In the genomic region with DNA sequence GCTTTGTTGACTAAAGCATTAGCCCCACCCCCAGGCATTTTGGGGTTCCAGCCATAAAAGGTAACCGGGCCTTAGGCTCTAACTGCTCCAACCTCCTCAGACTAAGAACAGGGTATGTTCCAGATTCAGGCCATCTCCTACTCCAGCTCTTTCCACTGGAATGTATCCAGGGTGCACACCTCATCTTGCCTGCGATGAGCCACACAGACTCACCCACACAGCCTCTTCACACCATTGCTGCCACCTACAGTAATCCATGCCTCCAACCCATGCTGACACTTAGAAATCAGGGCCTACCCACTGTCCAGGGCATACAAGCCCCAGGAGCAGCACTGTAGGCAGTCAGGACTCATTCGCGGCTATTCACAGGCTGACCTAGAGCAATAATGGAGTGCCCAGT, we compare ENCODE assay signal across 19 mouse cellular contexts. TPM values are rescaled to one million over a fixed set of nuclear protein-coding genes. Genes with fewer than 3 reads are reported as not detected.
DNase-seq lines count a peak whose midpoint lies in the region; ATAC-seq and TF ChIP-seq lines count a peak whose summit lies in the region.
"Had no signal": no experiment of that assay in that cellular context is flagged by ENCODE, and none has a peak within 500 bp of the region (broad histone marks: within the 10 kb centered on the region; RNA-seq: fewer than 3 reads in every experiment).

No protein-coding gene starts in this region.

- TF ChIP-seq POLR2A in cortical plate, adult 2 months (IDR thresholded peaks at IDR 0.05; ENCODE audit: extremely low read depth, insufficient read depth, low read length) = no peak

- H3K9ac ChIP-seq in hindbrain, embryonic 15.5 days = peak overlapping the region; percentile 18; the same call in 1 of the 2 replicates
- H3K9ac ChIP-seq in midbrain, postnatal 0 days (replicated peaks; ENCODE audit: low read length, poor library complexity, severe bottlenecking) = peak overlapping the region; percentile 42; the same call in 1 of the 2 replicates
- H3K9ac ChIP-seq: lung, embryonic 15.5 days had no signal

- H3K4me2 ChIP-seq in hindbrain, embryonic 15.5 days = peak overlapping the region; percentile 55
- H3K4me2 ChIP-seq in midbrain, postnatal 0 days (ENCODE audit: low read depth, low read length, poor library complexity, severe bottlenecking) = peak overlapping the region; percentile 51
- H3K4me2 ChIP-seq: heart, embryonic 11.5 days; lung, embryonic 15.5 days had no signal

- H3K27ac ChIP-seq in cortical plate, adult 2 months (ENCODE audit: insufficient read depth, low read length) = peak overlapping the region; percentile 68
- peak overlapping the region; percentile 57 for H3K27ac ChIP-seq in hindbrain, embryonic 15.5 days (replicated peaks)
- peak overlapping the region; percentile 68 for H3K27ac ChIP-seq in midbrain, postnatal 0 days (ENCODE audit: low read depth, low read length)
- H3K27ac ChIP-seq: gastrocnemius, adult 2 months; lung, embryonic 15.5 days had no signal

- H3K36me3 ChIP-seq in hindbrain, embryonic 15.5 days = peaks cover 16% of the 10 kb centered on the region
- peaks cover 14% of the 10 kb centered on the region for H3K36me3 ChIP-seq in midbrain, postnatal 0 days (ENCODE audit: insufficient read depth, low read length)

- peaks cover 42% of the 10 kb centered on the region for H3K27me3 ChIP-seq in hindbrain, embryonic 15.5 days
- H3K27me3 ChIP-seq in midbrain, postnatal 0 days (ENCODE audit: insufficient read depth, low read length) = peaks cover 32% of the 10 kb centered on the region

- TF ChIP-seq CTCF in cortical plate, adult 2 months (IDR thresholded peaks at IDR 0.05; ENCODE audit: extremely low read depth, insufficient read depth, low read length) = no peak
- TF ChIP-seq CTCF in midbrain, postnatal 0 days (IDR thresholded peaks at IDR 0.05) = peak; percentile 17

- 56% methylated on average over 4 of the region's 4 CpGs for WGBS in hindbrain, embryonic 15.5 days
- WGBS in midbrain, postnatal 0 days = 50% methylated on average over 4 of the region's 4 CpGs

- H3K9me3 ChIP-seq in hindbrain, embryonic 15.5 days = no peaks in the 10 kb centered on the region
- no peaks in the 10 kb centered on the region for H3K9me3 ChIP-seq in midbrain, postnatal 0 days (ENCODE audit: low read length)
- H3K9me3 ChIP-seq: lung, embryonic 15.5 days had no signal

- peaks cover 2% of the 10 kb centered on the region; the same call in 1 of the 2 replicates for H3K4me1 ChIP-seq in cortical plate, adult 2 months (ENCODE audit: control insufficient read depth, insufficient read depth, low read length)
- peaks cover 41% of the 10 kb centered on the region for H3K4me1 ChIP-seq in hindbrain, embryonic 15.5 days (replicated peaks)
- H3K4me1 ChIP-seq in midbrain, postnatal 0 days (ENCODE audit: insufficient read depth, low read length) = peaks cover 9% of the 10 kb centered on the region; the same call in 1 of the 2 replicates

- peak overlapping the region; percentile 24 for H3K4me3 ChIP-seq in cortical plate, adult 2 months (ENCODE audit: insufficient read depth, low read length)
- H3K4me3 ChIP-seq in hindbrain, embryonic 15.5 days = peak overlapping the region; percentile 31
- H3K4me3 ChIP-seq in midbrain, postnatal 0 days (ENCODE audit: low read depth, low read length) = peak overlapping the region; percentile 29
- H3K4me3 ChIP-seq: gastrocnemius, adult 2 months; lung, embryonic 15.5 days had no signal

- DNase-seq in cerebellum, adult 9-11 months = peak; percentile 15
- DNase-seq in cerebellum, postnatal 25 days = no peak
- no peak for DNase-seq in midbrain, postnatal 0 days (ENCODE audit: low spot score)
- no peak for DNase-seq in heart, postnatal 4 days
- no peak for DNase-seq in adrenal gland, postnatal 36 days
- DNase-seq: cerebellum, adult 2 months; gastrocnemius, adult 2 months; right cerebral cortex, postnatal 4 days had no signal

- ATAC-seq in hindbrain, embryonic 15.5 days (ENCODE audit: low FRiP score, low read depth) = peak; percentile 2; the same call in 1 of the 2 replicates
- 0 out of 2 replicates have a peak, but pooled peaks have one; percentile 13 for ATAC-seq in midbrain, postnatal 0 days (ENCODE audit: low FRiP score)
- ATAC-seq in megakaryocyte-erythroid progenitor cell, adult 5-6 weeks (replicated peaks; ENCODE audit: low FRiP score, low TSS enrichment, poor library complexity, severe bottlenecking) = no peak
- ATAC-seq: Patski had no signal

RNA-seq across cellular contexts. Expression of a gene that starts 1.6 kb away (rescaled TPM):
- 54.5 and 62.3 TPM in 2 replicates for polyA plus RNA-seq in cortical plate, adult 2 months (2012; rRNA removed)
- 12.9 and 13.9 TPM in 2 replicates for polyA plus RNA-seq in hindbrain, embryonic 15.5 days (2015; fragmentation: Nextera tagmentation; extraction: Ambion mirVana)
- total RNA-seq in midbrain, postnatal 0 days (2014; rRNA removed) = 25.3 and 44.3 TPM in 2 replicates
- polyA plus RNA-seq in midbrain, postnatal 0 days (2015; fragmentation: Nextera tagmentation; extraction: Ambion mirVana) = 13.6 and 16.0 TPM in 2 replicates
- total RNA-seq in megakaryocyte-erythroid progenitor cell, adult 5-6 weeks (2014; fragmentation: Nextera tagmentation) = 0.39 TPM in 1 of 2 replicates, not detected in the other
- total RNA-seq in megakaryocyte-erythroid progenitor cell, adult 5-6 weeks (2017) = 0.05 and 1.4 TPM in 2 replicates
- total RNA-seq in heart, postnatal 4 days (2021) = 100 to 1,000 TPM; 238 to 255 TPM
- 10 to 100 TPM; 77.8 to 94.6 TPM for total RNA-seq in adrenal gland, postnatal 36 days (2021)
- total RNA-seq: megakaryocyte, adult 5-6 weeks; neutrophil, adult 5-6 weeks had no signal

RNA-seq across cellular contexts. Expression of a gene that starts 16.7 kb away (rescaled TPM):
- polyA plus RNA-seq in cortical plate, adult 2 months (2012; rRNA removed) = 64.2 and 73.8 TPM in 2 replicates
- polyA plus RNA-seq in hindbrain, embryonic 15.5 days (2015; fragmentation: Nextera tagmentation; extraction: Ambion mirVana) = 42.8 and 46.6 TPM in 2 replicates
- total RNA-seq in midbrain, postnatal 0 days (2014; rRNA removed) = 36.3 and 42.7 TPM in 2 replicates
- polyA plus RNA-seq in midbrain, postnatal 0 days (2015; fragmentation: Nextera tagmentation; extraction: Ambion mirVana) = 24.1 and 25.1 TPM in 2 replicates
- 39.2 and 72.7 TPM in 2 replicates for total RNA-seq in megakaryocyte-erythroid progenitor cell, adult 5-6 weeks (2014; fragmentation: Nextera tagmentation)
- total RNA-seq in megakaryocyte-erythroid progenitor cell, adult 5-6 weeks (2017) = 20.6 and 35.1 TPM in 2 replicates
- total RNA-seq in heart, postnatal 4 days (2021) = 10 to 100 TPM; 18.4 to 19.8 TPM
- 10 to 100 TPM; 22.3 TPM for total RNA-seq in adrenal gland, postnatal 36 days (2021)

RNA-seq across cellular contexts. Expression of a gene that starts 18.1 kb away (rescaled TPM):
- 0.75 TPM in 1 of 2 replicates, not detected in the other for polyA plus RNA-seq in cortical plate, adult 2 months (2012; rRNA removed)
- not detected in 2 replicates for polyA plus RNA-seq in hindbrain, embryonic 15.5 days (2015; fragmentation: Nextera tagmentation; extraction: Ambion mirVana)
- not detected in 2 replicates for total RNA-seq in midbrain, postnatal 0 days (2014; rRNA removed)
- polyA plus RNA-seq in midbrain, postnatal 0 days (2015; fragmentation: Nextera tagmentation; extraction: Ambion mirVana) = not detected in 2 replicates
- not detected in 2 replicates for total RNA-seq in megakaryocyte-erythroid progenitor cell, adult 5-6 weeks (2014; fragmentation: Nextera tagmentation)
- not detected in 2 replicates for total RNA-seq in megakaryocyte-erythroid progenitor cell, adult 5-6 weeks (2017)
- 1 to 10 TPM in 1 of 2 experiments, not detected in 1; 3.7 TPM for total RNA-seq in heart, postnatal 4 days (2021)
- total RNA-seq in adrenal gland, postnatal 36 days (2021) = 1 to 10 TPM in 1 of 2 experiments, not detected in 1; 6.1 TPM
- total RNA-seq: gastrocnemius, adult 2 months; left cerebral cortex, postnatal 14 days; liver, adult 2 months; megakaryocyte, adult 5-6 weeks; neutrophil, adult 5-6 weeks had no signal
- polyA plus RNA-seq: cerebellum, adult 2 months; liver, adult 2 months; thymus, postnatal 0 days had no signal

Comparison
In these comparisons a context has a peak if more than half of its experiments do, and no peak if none do; other contexts are left out.
1. RNA of a gene that starts 1.6 kb away (total RNA-seq): 238 to 255 TPM in heart, postnatal 4 days, 77.8 to 94.6 TPM in adrenal gland, postnatal 36 days and 25.3 to 44.3 TPM in midbrain, postnatal 0 days; 0.05 to 1.4 TPM in megakaryocyte-erythroid progenitor cell, adult 5-6 weeks; every median in the first group is over 10 times any median in the second.
2. Peak in every context shown above with its lines, with median percentiles within 50 percentile points of each other: H3K27ac ChIP-seq and H3K4me3 ChIP-seq.